ENCODE assay signal across 10 mouse cellular contexts in genomic region chr9:60231981-60232881, GRCm38 (mm10).
A peak's percentile ranks its signal among the peaks of the same experiment; 100 is the strongest.
DNase-seq lines count a peak whose midpoint lies in the region; ATAC-seq and TF ChIP-seq lines count a peak whose summit lies in the region.
"Had no signal": no experiment of that assay in that cellular context is flagged by ENCODE, and none has a peak within 500 bp of the region (broad histone marks: within the 10 kb centered on the region; RNA-seq: fewer than 3 reads in every experiment).

No protein-coding gene starts in this region.

- no peak overlapping the region for H3K9ac ChIP-seq in lung, embryonic 14.5 days
- no peak overlapping the region for H3K9ac ChIP-seq in embryonic facial prominence, embryonic 13.5 days
- no peak overlapping the region for H3K9ac ChIP-seq in neural tube, embryonic 15.5 days (replicated peaks)
- H3K9ac ChIP-seq: intestine, embryonic 15.5 days had no signal

- TF ChIP-seq POLR2A in lung, adult 2 months (IDR thresholded peaks at IDR 0.05; ENCODE audit: borderline replicate concordance, extremely low read depth, low read depth, low read length): no peak

- H3K4me1 ChIP-seq in lung, embryonic 14.5 days (ENCODE audit: insufficient read depth): peaks cover 9% of the 10 kb centered on the region; the same call in 1 of the 2 replicates
- peaks cover 3% of the 10 kb centered on the region; the same call in 1 of the 2 replicates for H3K4me1 ChIP-seq in lung, adult 2 months (ENCODE audit: control insufficient read depth, insufficient read depth, low read length)
- peaks cover 65% of the 10 kb centered on the region for H3K4me1 ChIP-seq in embryonic facial prominence, embryonic 13.5 days
- peaks cover 23% of the 10 kb centered on the region for H3K4me1 ChIP-seq in neural tube, embryonic 15.5 days

- H3K4me3 ChIP-seq in lung, embryonic 14.5 days (ENCODE audit: low read depth, low read length): no peak overlapping the region
- H3K4me3 ChIP-seq in lung, adult 2 months (replicated peaks; ENCODE audit: extremely low read depth, low read depth, low read length): no peak overlapping the region
- H3K4me3 ChIP-seq in embryonic facial prominence, embryonic 13.5 days: no peak overlapping the region
- no peak overlapping the region for H3K4me3 ChIP-seq in neural tube, embryonic 15.5 days (replicated peaks)
- H3K4me3 ChIP-seq: intestine, embryonic 15.5 days had no signal

- no peaks in the 10 kb centered on the region for H3K9me3 ChIP-seq in lung, embryonic 14.5 days (ENCODE audit: low read depth, low read length)
- H3K9me3 ChIP-seq in embryonic facial prominence, embryonic 13.5 days: no peaks in the 10 kb centered on the region
- no peaks in the 10 kb centered on the region for H3K9me3 ChIP-seq in neural tube, embryonic 15.5 days (replicated peaks)
- H3K9me3 ChIP-seq: intestine, embryonic 15.5 days had no signal

- no peaks in the 10 kb centered on the region for H3K27me3 ChIP-seq in lung, embryonic 14.5 days (ENCODE audit: insufficient read depth, low read length)
- H3K27me3 ChIP-seq in embryonic facial prominence, embryonic 13.5 days: no peaks in the 10 kb centered on the region; the same call in 1 of the 2 replicates
- no peaks in the 10 kb centered on the region for H3K27me3 ChIP-seq in neural tube, embryonic 15.5 days (replicated peaks)
- H3K27me3 ChIP-seq: intestine, embryonic 15.5 days had no signal

- no peak overlapping the region for H3K4me2 ChIP-seq in lung, embryonic 14.5 days
- H3K4me2 ChIP-seq in embryonic facial prominence, embryonic 13.5 days: no peak overlapping the region
- H3K4me2 ChIP-seq in neural tube, embryonic 15.5 days: no peak overlapping the region
- H3K4me2 ChIP-seq: intestine, embryonic 15.5 days had no signal

- ATAC-seq in lung, embryonic 14.5 days (ENCODE audit: insufficient read depth): no peak
- ATAC-seq in embryonic facial prominence, embryonic 13.5 days (ENCODE audit: insufficient number of reproducible peaks, insufficient read depth, low FRiP score, low TSS enrichment, low read depth): no peak
- ATAC-seq in neural tube, embryonic 15.5 days (ENCODE audit: low FRiP score): no peak
- ATAC-seq: intestine, embryonic 15.5 days had no signal

- DNase-seq in lung, embryonic 14.5 days: peak; percentile 47
- no peak for DNase-seq in lung, adult 2 months
- DNase-seq in kidney, postnatal 36 days: peak; percentile 31 to 49
- DNase-seq in cerebellum, postnatal 36 days: no peak
- no peak for DNase-seq in heart, adult 18-20 months
- DNase-seq in natural killer cell, adult 2 months (ENCODE audit: low spot score in 2 of 2): no peak
- DNase-seq: right cerebral cortex, postnatal 14 days had no signal

- WGBS in lung, embryonic 14.5 days: 69% methylated on average over 9 of the region's 9 CpGs
- WGBS in lung, adult 2 months: 66% methylated on average over 9 of the region's 9 CpGs
- 65% methylated on average over 9 of the region's 9 CpGs for WGBS in embryonic facial prominence, embryonic 13.5 days
- 58% methylated on average over 9 of the region's 9 CpGs for WGBS in neural tube, embryonic 15.5 days

- H3K27ac ChIP-seq in lung, embryonic 14.5 days (ENCODE audit: low read depth): no peak overlapping the region
- H3K27ac ChIP-seq in embryonic facial prominence, embryonic 13.5 days: peak overlapping the region; percentile 71
- H3K27ac ChIP-seq in neural tube, embryonic 15.5 days (replicated peaks): peak overlapping the region; percentile 43
- H3K27ac ChIP-seq: intestine, embryonic 15.5 days had no signal

- no peaks in the 10 kb centered on the region for H3K36me3 ChIP-seq in lung, embryonic 14.5 days (ENCODE audit: insufficient read depth)
- H3K36me3 ChIP-seq in embryonic facial prominence, embryonic 13.5 days: no peaks in the 10 kb centered on the region
- H3K36me3 ChIP-seq in neural tube, embryonic 15.5 days: no peaks in the 10 kb centered on the region
- H3K36me3 ChIP-seq: intestine, embryonic 15.5 days had no signal

- no peak for TF ChIP-seq CTCF in lung, embryonic 14.5 days (IDR thresholded peaks at IDR 0.05; ENCODE audit: low read depth)
- no peak for TF ChIP-seq CTCF in lung, adult 2 months (IDR thresholded peaks at IDR 0.05; ENCODE audit: insufficient read depth, low read length)

Comparison
In these comparisons a context has a peak if more than half of its experiments do, and no peak if none do; other contexts are left out.
1. DNase-seq: peak in lung, embryonic 14.5 days (single experiment) and kidney, postnatal 36 days (2 of 2); none in lung, adult 2 months (single experiment), cerebellum, postnatal 36 days (0 of 2), heart, adult 18-20 months (0 of 2) and natural killer cell, adult 2 months (0 of 2).